Mouse (Mus musculus): Measurements from ENCODE around the gene Mettl11b.

The Mettl11b gene

DNA sequence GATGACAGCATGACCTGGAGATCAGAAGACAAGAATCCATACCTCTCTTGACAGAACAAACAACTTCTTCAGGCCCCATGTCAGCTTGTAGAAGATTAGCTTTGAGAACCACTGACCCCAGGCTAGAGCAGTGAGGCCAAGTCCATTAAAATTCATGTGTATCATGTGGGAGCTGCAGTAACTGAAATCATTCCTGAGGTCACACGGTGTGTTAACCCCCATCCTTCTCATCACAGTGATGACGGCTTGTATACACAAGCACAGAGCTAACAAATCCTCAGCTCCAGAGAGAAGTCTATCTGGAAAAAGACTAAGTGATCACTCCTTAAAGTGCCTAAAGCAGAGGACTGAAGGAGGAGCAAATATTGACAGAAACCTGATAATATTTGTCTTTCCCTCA, 68.0 kb downstream of the Mettl11b start:
- DNase-seq (ENCODE audit: extremely low read depth, low read depth, low spot score) = no peak

DNA sequence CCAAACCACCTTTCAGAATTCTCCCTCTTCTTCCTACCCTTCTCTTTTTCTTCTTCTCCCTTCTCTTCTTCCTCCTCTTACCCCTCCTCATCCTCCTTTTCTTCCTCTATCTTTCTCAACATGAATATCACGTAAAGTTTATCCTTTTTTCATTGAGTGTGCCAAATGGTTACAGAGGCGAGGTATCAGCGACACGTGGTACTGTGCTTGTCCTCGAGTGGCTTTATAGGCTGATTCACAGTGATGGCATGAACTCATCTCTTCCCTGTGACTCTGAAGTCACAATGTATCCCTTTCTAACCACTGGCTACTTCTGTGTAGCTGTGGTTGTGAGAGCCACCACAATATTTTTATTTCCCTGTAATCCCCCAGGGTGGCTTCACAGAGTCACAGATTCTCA, 68.6 kb downstream of the Mettl11b start:
- no peak for DNase-seq (ENCODE audit: extremely low read depth, low read depth, low spot score)

Measured in fat pad, adult 2 months (tissue).